Mouse (Mus musculus) limb, embryonic 13.5 days (tissue): ENCODE measurements at regions not wholly inside any gene's neighbourhood (a gene's known extent, or its start where the extent isn't known, plus 50 kb on each side); places are given as distances from the start of the nearest gene placed in this dataset.
"Not testable (repeated sequence)": the region's sequence is repeated elsewhere in the genome, so short reads cannot be mapped to it uniquely, and the experiment has no call there.

ENCODE experiments used
- ATAC-seq: fragments of 200-750 bp; cut with Nextera tagmentation; 2 replicates; pipeline ENCODE4 v1.8.0; 2017; ENCODE audit warnings: low read depth, moderate number of reproducible peaks, moderate TSS enrichment; ENCODE audit not compliant: low FRiP score
- H3K27ac ChIP-seq: fragments of 300-500 bp; sonication (generic); 2 replicates; pipeline ENCODE4 v1.5.1; 2015; ENCODE audit warnings: inconsistent platforms, mild to moderate bottlenecking, moderate library complexity
- H3K27me3 ChIP-seq: fragments of 300-500 bp; sonication (generic); 2 replicates; pipeline ENCODE4 v1.6.1; 2015; ENCODE audit warnings: mild to moderate bottlenecking, inconsistent platforms
- H3K36me3 ChIP-seq: fragments of 300-500 bp; sonication (generic); 2 replicates; pipeline ENCODE4 v1.6.1; 2015; ENCODE audit warnings: inconsistent platforms, mild to moderate bottlenecking, moderate library complexity
- H3K4me1 ChIP-seq: fragments of 300-500 bp; sonication (generic); 2 replicates; pipeline ENCODE4 v1.6.1; 2015; ENCODE audit warnings: inconsistent platforms
- H3K4me2 ChIP-seq: fragments of 300-500 bp; sonication (generic); replicated peaks from 2 replicates; pipeline ENCODE4 v1.6.1; 2015; ENCODE audit warnings: inconsistent platforms, mild to moderate bottlenecking, moderate library complexity
- H3K4me3 ChIP-seq: fragments of 300-500 bp; sonication (generic); 2 replicates; pipeline ENCODE4 v1.5.1; 2015; ENCODE audit warnings: moderate library complexity, mild to moderate bottlenecking, inconsistent platforms
- H3K9ac ChIP-seq: fragments of 300-500 bp; sonication (generic); 2 replicates; pipeline ENCODE4 v1.6.1; 2015; ENCODE audit warnings: mild to moderate bottlenecking, inconsistent platforms
- H3K9me3 ChIP-seq: fragments of 300-500 bp; sonication (generic); 2 replicates; pipeline ENCODE4 v1.6.1; 2016; ENCODE audit warnings: inconsistent platforms
- WGBS: fragments of 180-500 bp; shearing (Covaris S2); methylation state at CpG from one replicate; pipeline ENCODE4 v1.1.7; 2015; 5-methylcytosine and 5-hydroxymethylcytosine counted together

- Histone ChIP-seq H3K4me1 (peaks cover 7% of the 10 kb centered on the region), H3K36me3 (no peaks in the 10 kb centered on the region), H3K9ac (no peak overlapping the region), H3K4me3 (peak overlapping the region; percentile 52), H3K4me2 (peak overlapping the region; percentile 83), H3K27ac (no peak overlapping the region), H3K27me3 (peaks cover 29% of the 10 kb centered on the region), H3K9me3 (no peaks in the 10 kb centered on the region)
- 53% methylated on average over 7 of the region's 7 CpGs for WGBS
- ATAC-seq: no peak
Observed at GRCm38 (mm10) chr12:106311320-106311825, 301.3 kb downstream of the Vrk1 start.

GRCm38 (mm10) chr12:106311831-106312600, 302.0 kb downstream of the Vrk1 start:
- Histone ChIP-seq H3K4me1 (peaks cover 7% of the 10 kb centered on the region), H3K4me2 (no peak overlapping the region), H3K4me3 (no peak overlapping the region), H3K9ac (no peak overlapping the region), H3K36me3 (no peaks in the 10 kb centered on the region), H3K27ac (no peak overlapping the region), H3K9me3 (no peaks in the 10 kb centered on the region), H3K27me3 (peaks cover 29% of the 10 kb centered on the region)
- no peak for ATAC-seq
- WGBS: 79% methylated on average over 17 of the region's 17 CpGs

GRCm38 (mm10) chr12:106317738-106318137, 307.7 kb downstream of the Vrk1 start:
- Histone ChIP-seq H3K36me3 (no peaks in the 10 kb centered on the region), H3K9me3 (no peaks in the 10 kb centered on the region), H3K27ac (no peak overlapping the region), H3K27me3 (peaks cover 2% of the 10 kb centered on the region; the same call in 1 of the 2 replicates), H3K4me1 (no peaks in the 10 kb centered on the region), H3K9ac (no peak overlapping the region), H3K4me2 (no peak overlapping the region), H3K4me3 (no peak overlapping the region)
- 88% methylated on average over 16 of the region's 16 CpGs for WGBS
- ATAC-seq: no peak

- Histone ChIP-seq H3K27ac (no peak overlapping the region), H3K27me3 (no peaks in the 10 kb centered on the region; the same call in 1 of the 2 replicates), H3K4me1 (no peaks in the 10 kb centered on the region), H3K36me3 (no peaks in the 10 kb centered on the region), H3K9ac (no peak overlapping the region), H3K4me3 (no peak overlapping the region), H3K9me3 (no peaks in the 10 kb centered on the region), H3K4me2 (no peak overlapping the region)
- ATAC-seq: no peak
- 32% methylated on average over 7 of the region's 7 CpGs for WGBS
Observed at GRCm38 (mm10) chr12:106321511-106321910, 311.5 kb downstream of the Vrk1 start.

GRCm38 (mm10) chr12:106326611-106327010, 316.6 kb downstream of the Vrk1 start:
- Histone ChIP-seq H3K9ac (no peak overlapping the region), H3K4me2 (no peak overlapping the region), H3K9me3 (no peaks in the 10 kb centered on the region; the same call in 1 of the 2 replicates), H3K4me1 (no peaks in the 10 kb centered on the region), H3K4me3 (no peak overlapping the region), H3K27ac (no peak overlapping the region), H3K27me3 (no peaks in the 10 kb centered on the region; the same call in 1 of the 2 replicates), H3K36me3 (no peaks in the 10 kb centered on the region)
- 51% methylated on average over 4 of the region's 4 CpGs for WGBS
- no peak for ATAC-seq

GRCm38 (mm10) chr12:106327351-106327750, 317.3 kb downstream of the Vrk1 start:
- 78% methylated on average over 5 of the region's 5 CpGs for WGBS
- Histone ChIP-seq H3K36me3 (no peaks in the 10 kb centered on the region), H3K27ac (no peak overlapping the region), H3K27me3 (no peaks in the 10 kb centered on the region; the same call in 1 of the 2 replicates), H3K4me3 (no peak overlapping the region), H3K9ac (no peak overlapping the region), H3K4me1 (no peaks in the 10 kb centered on the region), H3K4me2 (no peak overlapping the region), H3K9me3 (no peaks in the 10 kb centered on the region; the same call in 1 of the 2 replicates)
- ATAC-seq: no peak

- no peak for ATAC-seq
- Histone ChIP-seq H3K4me3 (no peak overlapping the region), H3K36me3 (no peaks in the 10 kb centered on the region), H3K9me3 (no peaks in the 10 kb centered on the region), H3K4me1 (no peaks in the 10 kb centered on the region), H3K4me2 (no peak overlapping the region), H3K27ac (no peak overlapping the region), H3K9ac (no peak overlapping the region), H3K27me3 (no peaks in the 10 kb centered on the region)
- WGBS: 82% methylated on average over 9 of the region's 9 CpGs
Observed at GRCm38 (mm10) chr12:106357867-106358266, 347.8 kb downstream of the Vrk1 start.

- H3K27ac ChIP-seq: not testable (repeated sequence)
- 18% methylated on average over 7 of the region's 7 CpGs for WGBS
Observed at GRCm38 (mm10) chr12:106361646-106362045, 351.6 kb downstream of the Vrk1 start.

GRCm38 (mm10) chr12:106374840-106375375, 364.9 kb downstream of the Vrk1 start:
- no peak overlapping the region for H3K4me3 ChIP-seq
- H3K27ac ChIP-seq: no peak overlapping the region
- no peaks in the 10 kb centered on the region for H3K36me3 ChIP-seq
- no peak for ATAC-seq
- peaks cover 20% of the 10 kb centered on the region for H3K27me3 ChIP-seq
- H3K4me1 ChIP-seq: peaks cover 10% of the 10 kb centered on the region
- WGBS: 71% methylated on average over 12 of the region's 12 CpGs
- no peaks in the 10 kb centered on the region for H3K9me3 ChIP-seq
- H3K4me2 ChIP-seq: no peak overlapping the region
- H3K9ac ChIP-seq: no peak overlapping the region

More at GRCm38 (mm10) chr12:106361646-106362045, 351.6 kb downstream of the Vrk1 start:
- not testable (repeated sequence) for H3K9me3 ChIP-seq, H3K4me2 ChIP-seq, H3K9ac ChIP-seq, ATAC-seq, H3K4me3 ChIP-seq, H3K27me3 ChIP-seq, H3K4me1 ChIP-seq, H3K36me3 ChIP-seq

- WGBS: 86% methylated on average over 13 of the region's 13 CpGs
- H3K9me3 ChIP-seq: no peaks in the 10 kb centered on the region
- no peak for ATAC-seq
- H3K4me3 ChIP-seq: no peak overlapping the region
- no peaks in the 10 kb centered on the region for H3K36me3 ChIP-seq
- H3K4me1 ChIP-seq: peaks cover 10% of the 10 kb centered on the region
- H3K27ac ChIP-seq: no peak overlapping the region
- no peak overlapping the region for H3K4me2 ChIP-seq
- H3K27me3 ChIP-seq: peaks cover 28% of the 10 kb centered on the region
- H3K9ac ChIP-seq: no peak overlapping the region
Observed at GRCm38 (mm10) chr12:106375886-106376285, 365.9 kb downstream of the Vrk1 start.

- no peak for ATAC-seq
- Histone ChIP-seq H3K27ac (no peak overlapping the region), H3K4me3 (no peak overlapping the region), H3K27me3 (peaks cover 35% of the 10 kb centered on the region), H3K9ac (no peak overlapping the region), H3K9me3 (no peaks in the 10 kb centered on the region), H3K4me2 (no peak overlapping the region), H3K4me1 (peaks cover 10% of the 10 kb centered on the region), H3K36me3 (no peaks in the 10 kb centered on the region)
- 79% methylated on average over 12 of the region's 12 CpGs for WGBS
Observed at GRCm38 (mm10) chr12:106376783-106377182, 366.8 kb downstream of the Vrk1 start.

GRCm38 (mm10) chr12:106377281-106377680, 367.3 kb downstream of the Vrk1 start:
- Histone ChIP-seq H3K4me1 (peaks cover 10% of the 10 kb centered on the region), H3K27me3 (peaks cover 38% of the 10 kb centered on the region), H3K4me2 (no peak overlapping the region), H3K9ac (no peak overlapping the region), H3K36me3 (no peaks in the 10 kb centered on the region), H3K4me3 (no peak overlapping the region), H3K27ac (no peak overlapping the region), H3K9me3 (no peaks in the 10 kb centered on the region)
- 91% methylated on average over 1 of the region's 1 CpGs for WGBS
- no peak for ATAC-seq
